Mouse (Mus musculus) lung, embryonic 14.5 days (tissue): ENCODE data around the gene Id3. TPM values are rescaled to one million over a fixed set of nuclear protein-coding genes. Genes with fewer than 3 reads are reported as not detected.

Experiments
- ATAC-seq: fragments of 200-750 bp; cut with Nextera tagmentation; 2 replicates; pipeline ENCODE4 v1.8.0; 2017; ENCODE audit warnings: mild to moderate bottlenecking, moderate TSS enrichment, moderate library complexity; ENCODE audit not compliant: insufficient read depth
- DNase-seq: peaks from one replicate; pipeline ENCODE4 v3.0.0-alpha.2; 2015
- H3K27ac ChIP-seq: fragments of 300-500 bp; sonication (generic); 2 replicates; pipeline ENCODE4 v1.5.1; 2014; ENCODE audit warnings: low read depth, mild to moderate bottlenecking, moderate library complexity
- H3K27me3 ChIP-seq: fragments of 300-500 bp; sonication (generic); 2 replicates; pipeline ENCODE4 v1.6.1; 2014; ENCODE audit warnings: low read length, control low read depth; ENCODE audit not compliant: insufficient read depth
- H3K36me3 ChIP-seq: fragments of 300-500 bp; sonication (generic); 2 replicates; pipeline ENCODE4 v1.6.1; 2014; ENCODE audit warnings: control low read depth; ENCODE audit not compliant: insufficient read depth
- H3K4me1 ChIP-seq: fragments of 300-500 bp; sonication (generic); 2 replicates; pipeline ENCODE4 v1.6.1; 2014; ENCODE audit warnings: antibody characterized with exemption, control low read depth; ENCODE audit not compliant: insufficient read depth
- H3K4me2 ChIP-seq: fragments of 300-500 bp; sonication (generic); 2 replicates; pipeline ENCODE4 v1.6.1; 2014; ENCODE audit warnings: mild to moderate bottlenecking
- H3K4me3 ChIP-seq: fragments of 300-500 bp; sonication (generic); 2 replicates; pipeline ENCODE4 v1.5.1; 2014; ENCODE audit warnings: low read depth, low read length
- H3K9ac ChIP-seq: fragments of 300-500 bp; sonication (generic); 2 replicates; pipeline ENCODE4 v1.6.1; 2014
- H3K9me3 ChIP-seq: fragments of 300-500 bp; sonication (generic); 2 replicates; pipeline ENCODE4 v1.6.1; 2016; ENCODE audit warnings: low read depth, low read length, control low read depth
- CTCF ChIP-seq: IDR thresholded peaks from 2 replicates; pipeline ENCODE4 v1.5.1; 2016; ENCODE audit warnings: antibody characterized with exemption, low read depth
- WGBS: fragments of 180-500 bp; shearing (Covaris S2); extraction: QIAGEN DNeasy Blood & Tissue Kit; methylation state at CpG from one replicate; pipeline ENCODE4 v1.1.7; 2014; 5-methylcytosine and 5-hydroxymethylcytosine counted together
- polyA plus RNA-seq: library from polyadenylated mRNA; unstranded; fragments of >200 nt; fragmentation: Nextera tagmentation; extraction: Ambion mirVana; gene quantifications from 2 replicates; pipeline ENCODE4 v1.2.1, GENCODE M21; 2014

Id3 gene
- polyA plus RNA-seq, 1 experiment from 2014 or later, result 469 TPM

GRCm38 (mm10) chr4:136163448-136163847 lies 20.2 kb downstream of the Id3 start:
- no peaks in the 10 kb centered on the region for H3K36me3 ChIP-seq
- H3K27ac ChIP-seq, result no peak overlapping the region
- no peaks in the 10 kb centered on the region for H3K27me3 ChIP-seq
- TF ChIP-seq CTCF, result peak; percentile 99
- 2% methylated on average over 11 of the region's 11 CpGs for WGBS
- ATAC-seq (peak; percentile 72), DNase-seq (peak; percentile 94)
- H3K9ac ChIP-seq, result no peak overlapping the region
- no peaks in the 10 kb centered on the region for H3K4me1 ChIP-seq
- no peak overlapping the region for H3K4me3 ChIP-seq
- H3K4me2 ChIP-seq, result no peak overlapping the region
- H3K9me3 ChIP-seq, result no peaks in the 10 kb centered on the region

- Histone ChIP-seq H3K36me3 (no peaks in the 10 kb centered on the region), H3K4me2 (no peak overlapping the region), H3K27ac (no peak overlapping the region), H3K4me3 (no peak overlapping the region), H3K27me3 (no peaks in the 10 kb centered on the region), H3K9ac (no peak overlapping the region), H3K9me3 (no peaks in the 10 kb centered on the region), H3K4me1 (no peaks in the 10 kb centered on the region)
- DNase-seq (no peak), ATAC-seq (no peak)
- 78% methylated on average over 8 of the region's 8 CpGs for WGBS
- no peak for TF ChIP-seq CTCF
Measured at GRCm38 (mm10) chr4:136164981-136165380, 21.7 kb downstream of the Id3 start.

- TF ChIP-seq CTCF, result no peak
- H3K27me3 ChIP-seq, result no peaks in the 10 kb centered on the region
- H3K27ac ChIP-seq, result no peak overlapping the region
- no peak overlapping the region for H3K4me2 ChIP-seq
- H3K9me3 ChIP-seq, result no peaks in the 10 kb centered on the region
- H3K4me1 ChIP-seq, result no peaks in the 10 kb centered on the region
- H3K4me3 ChIP-seq, result no peak overlapping the region
- DNase-seq, result no peak
- no peak for ATAC-seq
- H3K36me3 ChIP-seq, result no peaks in the 10 kb centered on the region
- no peak overlapping the region for H3K9ac ChIP-seq
- 70% methylated on average over 3 of the region's 3 CpGs for WGBS
Measured at GRCm38 (mm10) chr4:136167701-136168100, 24.4 kb downstream of the Id3 start.

GRCm38 (mm10) chr4:136170401-136170800 lies 27.1 kb downstream of the Id3 start:
- ATAC-seq (no peak), DNase-seq (no peak)
- H3K9ac ChIP-seq, result no peak overlapping the region
- 78% methylated on average over 4 of the region's 4 CpGs for WGBS
- no peaks in the 10 kb centered on the region for H3K36me3 ChIP-seq
- no peak overlapping the region for H3K27ac ChIP-seq
- no peak overlapping the region for H3K4me3 ChIP-seq
- no peaks in the 10 kb centered on the region for H3K9me3 ChIP-seq
- peaks cover 7% of the 10 kb centered on the region; the same call in 1 of the 2 replicates for H3K4me1 ChIP-seq
- no peaks in the 10 kb centered on the region for H3K27me3 ChIP-seq
- no peak overlapping the region for H3K4me2 ChIP-seq
- no peak for TF ChIP-seq CTCF

- ATAC-seq (no peak), DNase-seq (no peak)
- peak overlapping the region; percentile 74 for H3K4me3 ChIP-seq
- peak overlapping the region; percentile 53; the same call in 1 of the 2 replicates for H3K9ac ChIP-seq
- H3K36me3 ChIP-seq, result 0 out of 2 replicates have a peak, but pooled peaks cover 5% of the 10 kb centered on the region
- no peak for TF ChIP-seq CTCF
- H3K27me3 ChIP-seq, result no peaks in the 10 kb centered on the region
- no peaks in the 10 kb centered on the region for H3K9me3 ChIP-seq
- no peak overlapping the region for H3K27ac ChIP-seq
- H3K4me1 ChIP-seq, result peaks cover 7% of the 10 kb centered on the region; the same call in 1 of the 2 replicates
- WGBS, result 23% methylated on average over 12 of the region's 12 CpGs
- peak overlapping the region; percentile 98 for H3K4me2 ChIP-seq
Measured at GRCm38 (mm10) chr4:136171455-136171854, 28.2 kb downstream of the Id3 start.

- H3K36me3 ChIP-seq, result 0 out of 2 replicates have a peak, but pooled peaks cover 8% of the 10 kb centered on the region
- H3K4me3 ChIP-seq, result peak within 1 kb of the TSS; percentile 74
- H3K9me3 ChIP-seq, result no peaks in the 10 kb centered on the region
- ATAC-seq (peak; percentile 67), DNase-seq (peak; percentile 93)
- no peaks in the 10 kb centered on the region for H3K27me3 ChIP-seq
- under 1% methylated on average over 35 of the region's 35 CpGs for WGBS
- H3K27ac ChIP-seq, result peak within 1 kb of the TSS; percentile 77
- H3K9ac ChIP-seq, result peak within 1 kb of the TSS; percentile 79
- no peak for TF ChIP-seq CTCF
- H3K4me2 ChIP-seq, result peak within 1 kb of the TSS; percentile 98
- peaks cover 8% of the 10 kb centered on the region; the same call in 1 of the 2 replicates for H3K4me1 ChIP-seq
Measured at GRCm38 (mm10) chr4:136172011-136172541, 28.8 kb downstream of the Id3 start, which contains the start of gene E2f2. E2f2 (plus strand) TSS chr4:136172394.

GRCm38 (mm10) chr4:136172542-136173209 lies 29.4 kb downstream of the Id3 start:
- Histone ChIP-seq H3K4me2 (peak overlapping the region; percentile 98), H3K9ac (peak overlapping the region; percentile 79), H3K36me3 (0 out of 2 replicates have a peak, but pooled peaks cover 8% of the 10 kb centered on the region), H3K4me1 (peaks cover 14% of the 10 kb centered on the region), H3K9me3 (no peaks in the 10 kb centered on the region), H3K27me3 (no peaks in the 10 kb centered on the region), H3K27ac (peak overlapping the region; percentile 77), H3K4me3 (peak overlapping the region; percentile 74)
- WGBS, result under 1% methylated on average over 54 of the region's 67 CpGs
- ATAC-seq (peak; percentile 40; the same call in 1 of the 2 replicates), DNase-seq (peak; percentile 88)
- no peak for TF ChIP-seq CTCF
